Mouse (Mus musculus) cerebellum, postnatal 10 days (tissue): ENCODE results near the gene Znrf1.
A peak's percentile ranks its signal among the peaks of the same experiment; 100 is the strongest.
"Not testable (repeated sequence)": the region's sequence is repeated elsewhere in the genome, so short reads cannot be mapped to it uniquely, and the experiment has no call there.

Experiments used
- DNase-seq, 2 experiments: peaks; one replicate each; pipeline ENCODE4 v3.0.0; 2021; ENCODE audit warnings: mixed read lengths in 2 of 2

Gene Znrf1

DNA sequence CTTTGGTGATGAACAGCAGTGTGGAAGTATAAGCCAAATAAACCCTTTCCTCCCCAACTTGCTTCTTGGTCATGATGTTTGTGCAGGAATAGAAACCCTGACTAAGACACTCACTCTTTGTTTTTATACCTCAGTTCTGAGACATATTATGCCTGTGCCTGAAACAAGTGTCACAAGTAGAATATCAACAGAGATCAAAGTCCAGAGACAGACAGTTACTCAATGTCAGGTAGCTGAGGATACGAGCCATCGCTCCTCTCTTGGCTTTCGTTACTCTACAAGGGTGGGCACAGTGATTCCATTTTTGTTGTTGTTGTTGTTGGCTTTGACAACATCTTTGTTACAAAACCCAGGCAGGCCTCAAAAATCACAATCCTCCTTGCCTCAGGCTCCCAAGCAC is 97.1 kb downstream of the Znrf1 start:
- no peak for DNase-seq

DNA sequence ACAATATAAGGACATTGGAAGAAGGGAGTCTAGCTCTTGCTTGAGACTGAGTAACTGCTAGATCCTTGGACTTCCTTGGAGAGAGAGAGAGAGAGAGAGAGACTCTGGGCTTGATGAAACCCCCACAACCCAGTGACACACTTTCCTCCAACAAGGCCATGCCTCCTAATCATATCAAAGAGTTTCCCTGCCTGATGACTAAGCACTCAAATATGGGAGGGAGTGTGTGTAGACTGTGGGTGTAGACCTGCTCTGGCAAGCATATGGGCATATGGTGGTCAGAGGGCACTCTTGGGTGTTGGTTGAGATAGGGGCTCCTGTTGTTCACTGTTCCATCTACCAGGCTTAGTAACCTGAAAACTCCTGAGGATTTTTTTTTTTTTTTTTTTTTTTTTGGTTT is 102.2 kb downstream of the Znrf1 start:
- no peak for DNase-seq

- DNase-seq: no peak
These were observed 105.2 kb downstream of the Znrf1 start for GRCm38 (mm10) chr8:111641064-111641463.

GRCm38 (mm10) chr8:111642496-111642895 is 106.6 kb downstream of the Znrf1 start:
- peak in 1 of 2 experiments; percentile 25 for DNase-seq

- DNase-seq: no peak
These were observed 107.0 kb downstream of the Znrf1 start for GRCm38 (mm10) chr8:111642939-111643263.

GRCm38 (mm10) chr8:111643264-111644141 is 107.6 kb downstream of the Znrf1 start, which contains the start of gene Zfp1:
Zfp1 (plus strand) TSS chr8:111643401.
- DNase-seq: peak; percentile 97

DNA sequence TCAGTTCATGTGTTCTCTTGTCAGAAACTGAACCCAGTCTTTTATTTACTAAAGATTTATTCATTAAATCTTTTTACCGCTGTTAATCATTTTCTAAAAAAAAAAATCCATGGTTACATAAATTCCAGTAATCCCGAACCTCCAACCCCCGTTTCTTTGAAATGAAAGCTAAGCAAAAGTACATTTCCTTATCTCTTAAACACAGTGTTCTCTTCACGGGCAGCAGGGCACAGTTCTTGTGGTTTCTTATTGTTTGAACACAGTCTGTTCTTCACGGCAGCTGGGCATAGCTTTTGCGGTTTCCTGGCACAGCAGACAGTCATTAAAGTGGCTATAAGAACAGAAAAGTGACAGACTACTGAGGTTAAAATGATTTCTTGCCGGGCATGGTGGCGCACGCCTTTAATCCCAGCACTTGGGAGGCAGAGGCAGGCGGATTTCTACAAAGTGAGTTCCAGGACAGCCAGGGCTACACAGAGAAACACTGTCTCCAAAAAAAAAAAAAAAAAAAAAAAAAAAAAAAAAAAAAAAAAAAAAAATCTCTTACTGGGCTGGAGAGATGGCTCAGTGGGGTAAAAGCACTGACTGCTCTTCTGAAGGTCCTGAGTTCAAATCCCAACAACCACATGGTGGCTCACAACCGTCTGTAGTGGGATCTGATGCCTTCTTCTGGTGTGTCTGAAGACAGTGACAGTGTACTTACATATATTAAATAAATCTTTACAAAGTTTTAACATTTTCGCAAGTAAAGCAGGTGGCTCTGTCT is 108.6 kb downstream of the Znrf1 start:
- DNase-seq: not testable (repeated sequence)

DNA sequence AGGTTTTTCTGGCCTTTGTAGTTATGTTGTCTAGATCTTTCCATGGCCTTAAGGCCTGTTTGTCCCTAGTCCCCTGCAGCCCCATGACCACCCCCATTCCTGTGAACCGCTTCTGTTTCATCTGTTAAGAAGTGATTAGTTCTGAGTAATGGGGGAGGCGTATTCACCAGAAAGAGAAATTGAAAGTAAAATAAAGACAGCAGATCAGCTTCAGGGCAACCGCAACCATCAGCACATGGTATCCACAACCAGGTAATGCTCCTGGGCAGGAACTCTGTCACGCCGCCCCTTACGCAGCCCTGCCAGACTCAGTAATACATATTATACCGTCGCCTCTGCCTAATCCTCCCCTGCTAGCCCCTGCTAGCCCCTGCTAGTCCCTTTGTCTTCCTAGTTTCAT is 109.8 kb downstream of the Znrf1 start:
- DNase-seq: no peak

GRCm38 (mm10) chr8:111648834-111649233 is 112.9 kb downstream of the Znrf1 start:
- DNase-seq: no peak

DNA sequence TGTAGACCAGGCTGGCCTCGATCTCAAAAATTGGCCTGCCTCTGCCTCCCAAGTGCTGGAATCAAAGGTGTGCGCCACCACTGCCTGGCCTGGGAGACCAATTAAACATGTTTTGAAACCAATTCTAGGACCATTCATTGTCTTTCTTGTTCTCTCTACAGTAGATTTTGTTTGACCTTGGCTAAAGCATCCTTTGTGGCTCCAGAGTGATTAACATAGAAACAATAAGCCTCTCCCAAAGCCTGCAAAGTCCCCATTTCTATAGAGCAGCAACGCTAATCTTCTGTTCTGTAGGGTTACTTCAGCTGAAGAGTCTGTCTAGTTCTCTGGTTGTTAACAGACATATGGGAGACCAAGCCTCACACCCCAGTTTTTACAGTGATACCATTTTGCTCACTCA is 114.8 kb downstream of the Znrf1 start:
- no peak for DNase-seq

DNA sequence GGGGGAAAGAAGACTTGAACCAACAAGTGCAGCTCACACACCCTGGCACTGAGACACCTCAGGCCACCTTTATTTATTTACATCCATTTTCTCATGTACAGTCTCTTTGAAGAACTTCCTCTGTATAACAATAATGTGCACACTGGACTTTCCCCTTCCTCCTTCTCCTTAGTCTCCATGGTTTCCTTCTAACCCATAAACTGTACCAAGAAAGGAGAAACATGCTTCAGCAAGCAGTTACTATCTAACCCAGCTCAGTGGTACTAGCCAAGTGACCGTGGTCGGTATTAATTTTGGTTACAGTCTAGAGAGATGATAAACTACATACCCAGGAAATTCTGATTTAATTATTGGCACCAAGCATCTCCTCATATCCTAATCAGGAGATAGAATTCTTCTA is 117.6 kb downstream of the Znrf1 start:
- no peak for DNase-seq

DNA sequence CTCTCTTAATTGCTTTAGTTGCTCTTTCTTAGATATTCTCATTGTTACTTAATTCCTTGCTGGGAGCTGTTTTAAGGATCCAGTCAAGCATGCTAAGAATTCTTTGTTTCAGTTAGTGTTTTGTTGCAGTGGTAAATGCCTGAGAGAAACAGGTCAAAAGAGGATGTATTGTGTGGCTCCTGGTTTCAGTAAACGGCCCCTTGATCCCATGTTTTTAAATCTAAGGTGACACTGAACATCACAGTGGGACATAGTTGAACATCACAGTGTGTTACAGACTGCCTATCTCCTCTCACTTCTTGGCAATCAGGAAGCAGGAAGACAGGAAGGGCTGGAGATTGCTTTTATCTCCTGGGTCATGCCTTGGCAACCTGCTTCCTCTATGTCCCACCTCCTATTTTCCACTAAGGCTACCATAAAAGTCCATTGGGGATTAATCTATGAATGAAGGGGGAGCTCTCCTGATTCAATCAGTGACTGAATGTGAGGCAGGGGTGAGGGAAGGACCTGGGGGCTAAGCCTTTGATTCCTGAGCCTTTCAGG is 121.5 kb downstream of the Znrf1 start:
- DNase-seq: no peak

DNA sequence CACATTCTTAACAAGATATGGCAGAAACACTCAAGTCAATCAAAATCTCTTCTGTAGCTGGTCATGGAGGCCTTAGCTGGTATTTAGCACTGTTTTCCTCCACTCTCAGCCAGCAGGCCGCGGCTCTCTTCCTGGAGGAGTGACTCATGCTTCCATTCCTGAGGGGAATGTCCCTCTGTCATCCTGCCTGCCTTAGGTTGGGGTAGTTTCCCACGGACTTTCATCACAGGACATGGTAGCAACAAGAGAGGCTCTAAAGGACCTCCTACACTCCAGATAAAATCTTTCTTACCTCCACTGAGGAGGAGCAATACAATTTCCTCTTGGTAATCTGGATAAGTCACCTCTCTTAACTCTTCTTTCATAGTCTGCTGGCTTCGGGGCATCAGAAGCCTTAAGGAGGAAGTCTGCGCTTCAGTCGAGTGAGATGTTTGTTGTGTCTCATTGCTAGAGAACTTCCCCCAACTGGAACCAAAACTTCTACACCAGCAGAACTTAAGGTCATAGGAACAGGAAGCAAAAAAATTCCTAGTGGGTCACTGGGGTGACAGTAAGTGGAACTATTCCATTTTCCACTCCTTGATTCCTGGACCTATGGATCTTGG is 123.0 kb downstream of the Znrf1 start:
- no peak for DNase-seq

DNA sequence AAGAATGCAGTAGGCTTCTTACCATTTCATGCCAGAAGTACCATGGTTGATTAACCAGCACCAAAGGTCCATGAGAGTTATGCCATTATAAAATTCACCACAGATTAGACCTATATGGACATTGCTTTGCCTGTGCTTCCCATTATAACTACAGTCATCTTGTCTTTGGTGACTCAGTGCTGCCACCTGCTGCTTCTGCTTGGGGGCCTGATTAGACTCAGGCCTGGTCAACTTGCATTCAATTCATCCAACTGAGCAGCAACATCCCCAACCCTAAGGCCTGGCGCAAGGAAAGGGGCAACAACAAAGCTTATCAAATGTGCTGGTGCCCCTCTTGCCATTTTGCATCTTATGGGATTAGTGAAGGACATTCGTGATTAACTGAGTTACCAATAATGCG is 126.6 kb downstream of the Znrf1 start:
- DNase-seq: peak; percentile 85 to 86

DNA sequence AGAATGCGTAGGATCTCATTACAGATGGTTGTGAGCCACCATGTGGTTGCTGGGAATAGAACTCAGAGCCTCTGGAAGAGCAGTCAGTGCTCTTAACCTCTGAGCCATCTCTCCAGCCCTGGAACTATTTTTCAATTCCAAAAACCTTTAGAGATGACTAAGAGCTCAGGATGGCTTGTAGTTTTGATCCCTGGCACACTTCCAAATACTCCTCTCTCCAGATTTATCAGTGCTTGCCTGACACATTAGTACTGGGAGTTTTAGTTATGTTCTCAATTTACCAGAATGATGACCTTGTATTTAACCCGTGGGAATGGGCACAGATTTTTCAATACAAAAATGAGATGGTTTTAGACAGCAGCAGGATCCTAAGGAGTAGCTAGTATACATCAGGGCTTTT is 130.9 kb downstream of the Znrf1 start:
- DNase-seq: peak in 1 of 2 experiments; percentile 22
